Mouse (Mus musculus) mature B cell (primary cell): ENCODE results near the gene Shisal2a.

Experiments used
- in situ Hi-C: fragments of 300-500 bp; cut with MboI; formaldehyde crosslinking; loops from 2 replicates; pipeline ENCODE4 v1.14.3; 2019

Gene Shisal2a

DNA sequence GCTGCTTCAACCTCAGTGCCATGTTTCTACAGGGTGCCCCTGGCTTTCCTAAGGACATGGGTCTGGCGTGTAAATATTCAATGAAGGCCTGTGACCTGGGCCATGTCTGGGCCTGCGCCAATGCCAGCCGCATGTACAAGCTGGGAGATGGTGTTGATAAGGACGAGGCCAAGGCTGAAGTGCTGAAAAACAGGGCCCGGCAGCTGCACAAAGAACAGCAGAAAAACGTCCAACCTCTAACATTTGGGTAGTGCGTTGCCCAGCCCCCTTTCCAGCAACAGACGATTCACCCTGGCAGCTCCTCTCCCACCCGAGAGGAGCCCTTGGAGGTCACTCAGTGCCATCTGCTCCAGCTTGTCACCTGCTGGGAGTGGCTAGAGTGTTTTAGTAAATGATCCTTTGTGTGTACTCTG lies 44.8 kb downstream of the Shisal2a start:
- in situ Hi-C loops: loop anchor here (10.0 kb wide), 1 partner anchor 146 kb away; no protein-coding TSS in a partner anchor

- in situ Hi-C loops: loop anchor here (10.0 kb wide), 1 partner anchor 147 kb away; no protein-coding TSS in a partner anchor
These were observed 45.3 kb downstream of the Shisal2a start for GRCm38 (mm10) chr4:108337817-108338216.

DNA sequence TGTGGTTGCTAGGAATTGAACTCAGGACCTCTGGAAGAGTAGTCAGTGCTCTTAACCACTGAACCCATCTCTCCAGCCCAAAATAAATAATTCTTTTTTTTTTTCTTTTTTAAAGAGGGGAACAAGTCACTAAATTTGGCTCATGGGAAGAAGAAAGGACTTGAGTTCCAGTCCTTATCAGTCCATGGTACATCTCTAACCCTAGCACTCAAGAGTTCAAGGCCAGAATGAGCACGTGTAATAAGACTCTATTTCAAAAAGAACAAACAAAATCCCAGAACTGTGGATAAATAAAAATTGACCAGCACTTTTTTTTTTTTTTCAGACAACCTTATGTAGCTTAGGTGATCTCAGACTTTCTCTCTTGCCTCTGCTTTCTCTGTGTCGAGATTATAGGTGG lies 46.4 kb downstream of the Shisal2a start:
- in situ Hi-C loops: loop anchor here (10.0 kb wide), 1 partner anchor 148 kb away; no protein-coding TSS in a partner anchor

DNA sequence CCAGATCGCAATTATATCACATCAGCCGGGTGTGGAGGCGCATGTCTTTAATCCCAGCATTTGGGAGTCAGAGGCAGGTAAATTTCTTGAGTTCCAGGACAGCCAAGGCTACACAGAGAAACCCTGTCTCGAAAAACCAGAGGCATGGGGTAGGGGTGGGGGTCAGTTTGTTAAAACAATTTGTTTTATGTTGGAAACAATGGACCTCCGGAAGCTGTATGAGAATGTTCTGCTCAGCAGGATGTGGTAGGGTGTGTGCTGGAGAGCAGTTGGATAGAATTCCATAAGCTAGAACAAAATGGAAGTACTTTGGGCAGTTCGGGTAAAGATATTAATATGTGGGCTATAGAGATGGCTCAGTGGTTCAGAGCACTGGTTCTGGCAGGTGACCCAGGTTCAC lies 47.7 kb downstream of the Shisal2a start:
- in situ Hi-C loops: loop anchor here (10.0 kb wide), 1 partner anchor 149 kb away; no protein-coding TSS in a partner anchor

DNA sequence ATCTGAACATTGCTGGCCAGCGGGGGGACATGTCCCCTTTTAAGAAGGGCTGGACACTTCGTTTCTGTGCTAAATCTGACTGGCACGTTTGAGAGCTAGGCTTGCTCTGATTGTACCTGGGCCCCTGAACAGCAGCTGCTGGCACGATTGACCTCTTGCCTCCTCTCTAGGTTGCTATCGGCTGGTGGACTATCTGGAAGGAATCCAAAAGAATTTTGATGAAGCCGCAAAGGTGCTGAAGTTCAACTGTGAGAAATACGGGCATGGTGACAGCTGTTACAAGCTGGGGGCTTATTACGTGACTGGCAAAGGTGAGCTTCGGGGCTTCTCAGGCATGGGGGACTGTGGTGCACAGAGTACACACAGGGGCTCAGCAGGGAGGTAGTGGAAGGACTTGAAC lies 51.1 kb downstream of the Shisal2a start:
- in situ Hi-C loops: loop anchor here (10.0 kb wide), 1 partner anchor 153 kb away; no protein-coding TSS in a partner anchor

DNA sequence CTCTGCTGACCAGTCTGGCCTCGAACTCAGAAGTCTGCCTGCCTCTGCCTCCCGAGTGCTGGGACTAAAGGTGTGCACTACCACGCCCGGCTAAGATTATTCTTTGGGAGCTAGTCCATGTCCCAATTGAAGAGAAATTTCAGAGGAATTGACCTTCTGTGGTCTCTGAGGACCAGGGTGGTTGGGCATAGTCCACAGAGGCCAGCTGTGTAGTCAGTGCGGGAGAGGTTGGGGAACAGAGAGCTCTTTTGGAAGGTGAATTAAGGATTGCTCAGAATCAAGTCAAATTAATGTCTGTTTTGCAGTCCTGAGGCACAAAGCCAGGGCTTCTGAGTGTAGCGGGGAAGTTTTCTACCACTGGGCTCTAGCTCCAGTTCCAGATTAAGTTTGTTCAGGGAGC lies 53.3 kb downstream of the Shisal2a start:
- in situ Hi-C loops: loop anchor here (10.0 kb wide), 1 partner anchor 155 kb away; no protein-coding TSS in a partner anchor

GRCm38 (mm10) chr4:108327730-108328484 lies 55.2 kb downstream of the Shisal2a start, which contains the start of gene Coa7:
Gene Coa7, plus strand, starts transcription at chr4:108328140.
- in situ Hi-C loops: no loop called here

GRCm38 (mm10) chr4:108327071-108327579 lies 56.0 kb downstream of the Shisal2a start:
- in situ Hi-C loops: no loop called here

GRCm38 (mm10) chr4:108323588-108323987 lies 59.6 kb downstream of the Shisal2a start:
- in situ Hi-C loops: no loop called here

- in situ Hi-C loops: no loop called here
These were observed 62.3 kb downstream of the Shisal2a start for GRCm38 (mm10) chr4:108320627-108321380.

DNA sequence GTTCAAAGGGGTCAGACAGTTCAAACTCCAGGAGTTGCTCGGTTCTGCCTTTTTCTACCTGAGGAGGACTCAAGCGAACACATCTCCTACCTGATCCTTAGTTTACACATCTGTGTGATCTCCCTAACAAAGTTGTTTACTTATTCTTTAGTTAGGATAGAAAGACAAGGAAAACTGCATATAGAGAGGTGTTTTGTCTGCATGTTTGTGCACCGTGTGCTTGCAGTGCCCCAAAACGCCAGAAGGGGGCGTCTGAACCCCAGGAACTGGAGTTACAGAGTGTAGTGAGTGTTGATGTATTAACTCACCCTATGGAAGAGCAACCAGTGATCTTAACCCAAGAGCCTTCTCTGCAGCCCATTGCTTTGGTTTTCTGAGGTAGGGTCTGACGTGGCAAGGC lies 63.4 kb downstream of the Shisal2a start:
- in situ Hi-C loops: no loop called here

DNA sequence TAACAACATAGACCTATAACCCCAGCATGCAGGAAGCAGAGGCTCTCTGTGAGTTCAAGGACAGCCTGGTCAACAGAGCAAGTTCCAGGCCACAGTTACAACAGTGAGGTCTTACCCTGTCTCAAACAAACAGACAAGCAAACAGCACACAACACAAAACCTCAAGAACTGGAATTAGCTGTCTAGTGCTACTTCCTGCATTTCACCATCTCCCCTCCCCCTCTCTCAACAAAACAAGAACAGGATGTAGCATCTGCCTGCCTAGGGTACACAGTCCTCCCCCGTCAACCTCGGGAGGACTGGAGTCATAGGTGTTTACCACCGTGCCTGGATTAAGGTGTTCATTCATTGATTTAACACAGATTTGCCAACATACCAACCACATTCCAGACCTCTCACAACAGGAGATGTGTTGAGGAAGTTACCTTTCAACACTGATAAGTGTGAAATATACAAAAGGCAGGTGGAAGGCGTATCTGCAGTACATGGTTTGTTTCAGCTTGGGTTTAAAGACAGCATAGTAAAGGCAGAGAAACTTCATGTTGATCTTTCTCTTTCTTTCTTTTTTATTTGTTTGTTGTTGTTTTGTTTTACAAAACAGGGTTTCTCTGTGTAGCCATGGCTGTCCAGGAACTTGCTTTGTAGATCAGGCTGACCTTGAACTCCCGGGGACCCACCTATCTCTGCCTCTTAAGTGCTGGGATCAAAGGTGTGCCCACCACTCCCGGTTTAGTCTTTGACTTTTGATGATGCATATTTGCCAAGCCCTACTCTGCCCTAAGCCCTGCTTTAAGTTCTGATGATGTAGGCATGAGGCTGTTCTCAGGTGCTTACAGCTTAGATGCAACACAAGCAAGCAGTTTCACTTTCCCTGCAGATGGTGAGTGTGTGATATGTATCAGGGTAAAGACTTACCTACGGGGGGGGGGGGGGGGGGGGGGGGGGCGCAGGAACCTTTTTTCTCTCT lies 64.2 kb downstream of the Shisal2a start:
- in situ Hi-C loops: no loop called here
